Mouse (Mus musculus) regulatory T cell (primary cell): ENCODE measurements around the gene Tmeff1.

ENCODE experiments used
- in situ Hi-C: fragments of 300-600 bp; cut with MboI, MseI; formaldehyde crosslinking; loops from one replicate; pipeline ENCODE4 v1.15.1; 2025; ENCODE audit warnings: high pct_unique_total_duplicates

Tmeff1 gene

DNA sequence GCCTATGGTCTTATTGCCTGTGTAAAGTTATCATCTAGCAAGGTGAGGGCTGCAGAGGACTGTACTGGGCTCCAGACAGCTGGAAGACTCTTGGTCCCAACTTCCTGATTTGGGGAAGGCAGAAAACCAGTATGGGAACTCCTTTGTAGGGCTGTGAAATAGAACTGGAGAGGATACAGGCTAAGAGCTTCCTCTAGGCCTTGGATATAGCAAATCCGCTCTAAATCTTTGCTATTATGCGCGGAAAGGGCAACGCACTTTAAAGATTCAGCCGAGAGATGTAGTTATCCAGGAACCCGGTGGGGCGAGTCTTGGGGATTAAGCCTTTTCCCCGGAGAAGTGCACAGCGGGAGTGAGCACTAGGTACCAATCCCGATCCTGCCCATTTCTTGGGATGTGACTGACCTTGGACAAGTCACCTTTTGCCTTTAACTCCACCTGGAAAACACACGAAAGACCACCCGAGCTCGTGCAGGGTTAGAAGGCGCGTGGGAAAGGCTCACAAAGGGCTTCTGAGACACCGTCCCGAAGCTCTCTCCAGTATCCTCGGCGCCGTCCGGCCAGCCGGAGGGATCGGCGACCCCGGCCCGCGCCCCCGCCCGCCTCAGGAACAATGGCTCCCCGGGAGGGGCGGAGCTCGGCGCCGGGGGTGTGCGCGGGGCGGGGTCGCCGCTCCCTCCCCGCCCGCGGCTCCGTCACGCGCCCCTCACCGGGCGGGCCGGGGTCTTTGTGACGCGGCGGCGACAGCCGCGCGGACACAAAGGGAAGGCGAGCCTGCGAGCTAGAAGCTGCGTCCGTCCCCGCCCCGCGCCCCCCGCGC is at the start of gene Tmeff1:
Gene Tmeff1, plus strand, starts transcription at position 754 of the 820 bp plus-strand sequence.
- in situ Hi-C loops: no loop called here

DNA sequence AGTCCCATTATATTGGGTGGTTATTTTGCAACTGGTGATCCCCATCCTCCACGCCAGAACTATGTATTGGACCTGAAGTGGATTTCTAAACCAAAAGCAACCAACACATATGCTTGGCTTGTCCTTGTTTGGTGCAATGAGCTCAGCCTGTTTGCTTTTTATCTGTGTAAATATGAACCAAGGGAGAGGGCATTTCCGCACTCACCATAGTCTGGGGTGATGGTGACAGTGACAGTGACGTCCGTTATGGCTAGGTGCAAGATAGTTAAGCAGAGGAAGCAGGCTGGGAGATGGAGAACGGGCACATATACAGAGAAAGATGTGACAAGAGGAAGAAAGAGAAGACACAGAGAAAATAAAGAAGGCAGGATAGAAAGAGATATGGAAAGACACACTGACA is 48.7 kb upstream of the Tmeff1 start:
- in situ Hi-C loops: no loop called here

DNA sequence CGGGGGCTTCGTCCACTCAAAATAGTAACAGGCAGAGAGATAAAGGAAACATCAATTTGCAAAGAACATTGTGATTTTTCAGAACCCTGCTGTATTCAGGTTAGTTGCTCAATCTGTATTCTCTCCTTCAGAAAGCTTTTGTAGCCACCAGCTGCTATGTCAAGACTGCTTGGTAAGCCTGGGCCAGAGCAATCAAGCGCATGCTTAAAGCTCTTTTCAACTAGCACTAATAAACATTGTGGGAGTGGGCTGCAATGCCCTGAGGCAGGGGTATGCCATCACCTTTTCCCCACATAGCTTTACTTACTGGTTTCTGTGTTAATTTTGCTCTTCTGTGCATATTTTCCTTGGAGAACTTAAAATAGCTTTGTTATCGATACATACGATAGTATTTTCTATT is 48.0 kb upstream of the Tmeff1 start:
- in situ Hi-C loops: no loop called here

DNA sequence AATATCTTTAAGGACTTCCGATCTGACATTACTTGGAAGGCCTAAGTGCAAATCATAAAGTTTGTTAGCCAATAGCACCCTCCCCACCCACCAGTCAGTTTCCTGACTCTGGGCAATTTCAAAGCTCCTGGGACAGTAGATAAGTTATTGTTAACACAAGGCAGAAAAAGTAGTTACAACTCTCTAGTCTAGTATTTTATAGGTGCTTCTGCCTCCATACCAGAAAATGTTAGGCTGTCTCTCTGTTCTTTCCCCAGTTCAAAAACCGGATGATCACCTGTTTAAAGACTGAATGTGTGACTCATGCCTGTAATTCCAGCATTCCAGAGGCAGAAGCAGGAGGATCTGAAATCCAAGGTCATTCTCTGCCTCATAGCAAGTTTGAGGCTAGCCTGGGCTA is 46.4 kb upstream of the Tmeff1 start:
- in situ Hi-C loops: no loop called here

DNA sequence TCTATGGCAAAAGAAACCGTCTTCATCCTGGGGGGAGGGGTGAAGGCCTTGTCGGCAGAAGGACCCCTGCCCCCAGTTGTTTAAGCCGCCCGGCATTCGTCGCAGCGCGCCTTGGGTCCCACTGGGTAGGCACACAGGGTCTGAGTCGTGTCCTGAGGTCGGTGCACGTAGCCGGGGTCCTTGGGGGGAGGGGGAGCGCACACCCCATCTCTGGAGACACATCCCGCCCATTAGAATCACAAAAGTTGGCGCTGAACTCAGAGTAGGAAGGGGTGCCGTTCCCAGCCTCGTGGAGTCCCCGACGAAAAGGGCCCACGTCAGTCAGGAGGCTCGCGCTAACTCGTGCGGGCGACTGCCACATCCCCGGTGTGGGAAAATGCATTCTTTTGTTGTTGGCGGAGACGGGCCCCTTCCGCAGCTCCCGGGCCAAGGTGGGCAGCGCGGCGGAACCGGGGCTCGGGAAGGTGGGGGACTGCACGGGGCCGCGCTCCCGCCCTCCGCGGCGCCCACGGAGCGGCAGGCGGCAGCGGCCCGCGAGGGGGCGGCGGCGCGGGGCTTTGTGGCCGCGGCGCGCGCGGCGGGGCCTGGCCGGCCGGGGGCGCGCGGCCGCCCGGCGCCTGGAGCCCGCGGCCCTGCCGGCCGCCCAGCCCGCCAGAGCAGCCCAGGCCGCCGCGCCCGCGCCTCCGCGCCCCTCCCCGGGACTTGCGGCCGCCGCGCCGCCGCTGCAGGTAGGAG is 45.0 kb upstream of the Tmeff1 start, which contains the start of gene Msantd3:
Gene Msantd3, plus strand, starts transcription at position 95 of the 735 bp plus-strand sequence.
- in situ Hi-C loops: no loop called here

DNA sequence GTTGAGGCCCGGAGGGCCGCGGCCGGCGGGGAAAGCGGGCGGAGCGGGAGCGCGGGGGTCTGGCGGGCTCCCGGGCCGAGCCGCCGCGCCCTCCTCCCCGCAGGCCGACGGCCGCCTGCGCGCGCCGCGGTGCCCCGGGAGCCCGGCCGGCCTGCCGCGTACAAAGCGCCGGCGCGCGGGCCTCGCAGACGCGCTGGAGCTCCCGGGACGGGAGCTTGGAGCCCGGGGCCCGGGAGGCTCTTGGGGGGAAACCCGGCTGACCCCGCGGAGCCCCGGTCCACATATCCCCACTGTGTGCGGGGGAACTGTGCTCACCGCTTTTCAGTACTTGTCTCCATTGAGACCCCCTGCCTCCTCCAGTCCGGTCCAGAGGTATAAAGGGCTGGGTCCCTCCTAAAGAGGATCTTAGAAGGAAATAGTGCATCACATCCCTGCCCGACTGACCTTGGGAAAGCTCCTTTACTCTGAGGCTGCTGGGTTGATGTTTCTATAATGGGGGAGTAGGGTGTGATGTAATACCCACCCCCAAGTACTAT is 44.3 kb upstream of the Tmeff1 start:
- in situ Hi-C loops: no loop called here

DNA sequence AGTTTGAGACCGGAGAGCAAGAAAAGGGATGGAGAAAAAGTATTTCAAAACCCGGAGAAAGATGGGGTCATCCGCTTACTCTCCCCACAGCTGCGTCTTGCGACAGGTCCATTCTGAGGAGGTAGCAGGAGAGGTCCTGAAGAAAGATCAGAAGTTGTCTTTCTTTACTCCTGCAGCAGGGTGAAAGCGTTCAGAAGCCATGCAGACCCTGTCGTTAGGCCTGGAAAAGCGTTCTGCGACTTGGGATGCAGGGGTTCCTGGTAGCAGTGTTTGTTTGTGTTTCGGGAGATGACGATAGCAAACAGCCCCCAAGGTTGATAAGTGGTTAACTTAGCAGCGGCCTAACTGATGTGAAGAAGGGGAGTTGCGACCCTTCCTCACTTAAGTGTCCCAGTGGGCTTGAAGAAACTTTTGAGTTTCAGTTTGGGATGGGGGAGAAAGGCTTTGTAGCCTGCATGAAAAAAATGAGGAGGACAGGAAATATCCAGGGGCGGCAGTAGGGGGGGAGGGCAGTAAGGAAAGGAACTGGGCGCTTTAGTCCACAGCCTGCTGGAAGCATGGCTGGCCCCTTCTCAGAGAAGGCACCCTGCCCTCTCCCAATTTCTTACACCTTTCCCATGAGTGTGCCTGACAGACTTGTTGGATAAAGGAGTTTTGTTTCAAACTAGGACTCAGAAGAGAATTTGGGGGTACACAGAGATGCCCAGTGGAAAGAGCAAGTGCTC is 43.3 kb upstream of the Tmeff1 start:
- in situ Hi-C loops: no loop called here

DNA sequence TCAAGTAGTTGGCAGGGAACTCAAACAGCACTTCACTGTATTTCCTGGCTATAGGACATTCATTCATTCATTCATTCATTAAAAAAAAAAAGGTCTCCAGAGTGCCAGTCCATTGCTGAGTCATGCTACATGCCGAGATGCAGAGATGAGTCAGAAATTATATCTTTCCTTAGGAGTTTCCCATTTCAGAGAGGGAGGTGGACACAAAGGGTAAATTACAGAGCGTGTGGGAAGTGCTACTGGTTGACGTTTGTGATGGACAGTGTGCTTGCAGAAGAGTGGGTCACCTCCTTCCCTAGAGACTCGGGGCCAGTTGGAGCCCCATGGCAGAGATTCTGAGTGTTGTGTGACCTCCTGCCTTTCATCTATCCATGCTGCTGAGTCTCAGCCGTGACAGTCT is 42.6 kb upstream of the Tmeff1 start:
- in situ Hi-C loops: no loop called here

DNA sequence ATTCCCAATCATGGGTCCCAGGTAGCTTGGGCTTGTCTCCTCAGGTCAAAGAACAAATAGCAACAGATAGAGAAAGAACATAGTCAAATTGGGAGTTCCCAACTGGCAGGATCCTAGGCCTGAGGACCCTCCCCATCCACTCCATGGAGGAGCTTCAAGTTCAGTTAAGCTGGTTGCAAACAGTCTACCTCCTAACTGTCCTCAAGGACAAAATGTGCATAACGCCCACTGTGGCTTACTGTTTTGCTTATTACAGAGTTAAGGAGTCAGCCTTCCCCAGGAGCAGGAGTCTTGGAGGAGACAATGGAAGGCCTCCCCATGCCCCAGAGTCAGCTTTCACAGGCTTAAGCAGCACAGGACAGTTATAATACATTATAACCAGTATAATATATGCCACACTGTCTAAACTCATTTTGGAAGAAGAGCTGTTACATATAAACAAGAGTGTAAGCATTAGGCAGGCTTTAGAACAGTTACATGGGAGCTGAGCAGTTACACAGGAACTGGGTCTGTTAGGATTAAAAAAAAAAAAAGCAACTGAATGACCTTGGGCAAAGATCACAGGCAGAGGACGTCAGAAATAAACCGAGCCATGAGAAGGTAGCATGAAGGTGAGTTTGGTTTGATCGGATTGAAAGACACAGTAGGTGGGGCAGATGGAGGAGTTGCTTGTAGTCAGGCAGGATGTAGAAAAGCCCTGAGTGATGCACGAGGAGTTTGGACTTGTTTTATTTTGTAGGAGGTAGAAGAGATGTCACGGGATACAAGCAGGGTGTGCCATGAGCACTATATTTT is 41.7 kb upstream of the Tmeff1 start:
- in situ Hi-C loops: no loop called here

DNA sequence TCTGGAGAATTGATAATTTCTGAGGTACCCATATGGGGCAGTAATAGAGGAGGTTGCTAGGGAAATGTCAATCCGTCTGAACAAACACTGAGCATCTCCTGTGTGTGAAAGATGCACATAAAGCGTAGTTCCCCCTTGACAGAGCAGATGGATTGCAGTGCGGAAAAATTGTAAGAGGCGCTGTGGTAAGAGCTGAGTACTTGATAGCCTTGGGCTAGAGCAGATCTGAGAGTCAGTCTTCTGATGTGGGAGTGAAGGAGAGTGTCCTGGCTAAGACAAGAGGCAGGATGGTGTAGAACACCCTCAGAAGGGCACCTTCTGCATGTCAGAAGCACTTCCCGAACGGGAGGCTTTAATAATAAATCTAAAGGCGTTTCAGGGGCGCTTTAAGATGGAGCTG is 40.8 kb upstream of the Tmeff1 start:
- in situ Hi-C loops: no loop called here

DNA sequence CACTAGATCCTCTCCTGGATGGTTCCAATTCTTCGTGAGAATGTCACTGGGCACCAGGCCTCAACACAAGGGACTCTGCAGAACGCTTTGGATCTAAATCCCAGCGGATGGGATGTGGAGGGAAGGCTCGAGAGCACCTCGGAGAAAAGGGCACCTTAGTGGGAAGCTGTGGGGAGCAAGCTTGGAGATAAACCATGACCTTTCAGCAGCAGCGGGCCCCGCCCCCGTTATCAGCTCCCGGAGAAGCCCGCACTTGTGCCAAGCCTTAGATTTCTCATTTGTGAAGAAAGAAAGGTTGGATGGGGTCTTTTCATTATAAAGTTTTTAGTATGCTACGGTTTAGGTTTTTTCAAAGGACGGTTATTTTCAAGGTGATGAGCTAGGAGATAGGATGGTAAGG is 39.0 kb upstream of the Tmeff1 start:
- in situ Hi-C loops: no loop called here

DNA sequence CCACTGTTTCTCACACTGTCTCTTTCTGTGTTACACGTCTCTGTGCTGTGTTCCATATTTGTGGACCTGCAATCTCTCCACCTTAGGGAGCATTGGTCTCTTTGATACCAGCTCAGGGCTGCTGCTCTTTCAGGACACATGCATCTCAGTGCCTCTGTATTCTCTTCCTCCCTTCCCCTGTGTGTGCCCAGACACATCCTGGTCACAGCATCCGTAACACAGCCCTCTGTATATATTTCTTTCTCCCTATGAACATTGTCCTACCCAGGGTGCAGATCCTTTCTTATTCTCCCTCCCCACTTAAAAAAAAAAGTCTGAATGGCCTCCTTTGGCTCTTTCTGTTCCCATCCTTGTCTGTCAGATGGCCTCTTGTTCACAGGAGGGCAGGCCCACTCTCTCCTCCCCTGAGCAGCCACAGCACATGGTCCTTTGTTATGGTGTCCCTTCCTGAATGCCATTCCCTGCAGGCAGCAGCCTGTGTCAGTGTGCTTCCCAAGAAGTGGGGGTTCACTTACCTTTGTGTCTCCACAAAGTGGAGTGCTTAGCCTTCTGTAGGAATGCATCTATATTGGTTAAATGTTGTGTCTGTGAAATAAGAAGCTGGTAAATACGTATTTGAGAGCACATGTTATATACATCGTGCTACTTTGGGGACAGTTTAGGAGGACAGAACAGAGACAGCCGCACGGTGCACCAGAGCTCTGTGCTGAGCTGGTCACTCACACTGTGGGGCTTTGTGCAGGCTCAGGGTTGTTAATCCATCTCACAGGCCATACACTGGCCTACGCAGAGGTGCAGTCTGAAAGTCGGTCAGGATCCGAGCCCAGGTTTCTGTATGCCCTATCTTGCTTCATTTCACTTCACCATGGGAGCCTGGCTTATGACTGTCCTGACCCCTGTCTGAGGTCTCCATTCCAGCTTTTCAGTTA is 38.1 kb upstream of the Tmeff1 start:
- in situ Hi-C loops: no loop called here

DNA sequence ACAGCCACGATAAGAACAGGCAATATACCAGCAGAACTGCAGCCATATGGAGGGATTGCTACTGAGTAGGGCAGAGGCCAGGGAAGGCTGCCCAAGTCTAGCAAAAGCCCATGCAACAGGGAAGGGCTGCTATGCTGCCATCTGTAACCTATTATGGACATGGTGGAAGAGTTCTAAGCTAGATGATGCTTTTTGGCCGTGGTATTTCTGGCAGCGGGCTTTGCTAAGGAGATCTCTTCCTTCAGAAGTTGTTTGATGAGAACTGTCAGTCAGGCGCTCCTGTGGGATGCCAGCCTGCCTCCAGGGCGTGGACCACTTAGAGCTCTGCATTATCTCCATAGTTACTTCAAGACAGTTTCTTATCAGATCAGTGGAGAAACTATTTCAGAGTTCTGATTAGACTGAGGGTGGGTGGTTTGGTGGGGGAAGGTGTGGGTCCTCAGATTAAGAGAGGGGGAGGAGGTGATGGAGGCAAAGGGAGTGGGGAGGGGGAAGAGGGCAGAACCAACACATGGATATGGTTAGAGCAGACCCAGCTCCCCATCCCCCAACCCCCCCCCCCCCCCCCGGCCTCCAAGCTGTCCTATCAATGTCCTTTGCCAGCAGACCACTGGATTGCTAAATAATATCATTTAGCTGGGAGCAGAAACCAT is 36.5 kb upstream of the Tmeff1 start:
- in situ Hi-C loops: no loop called here

DNA sequence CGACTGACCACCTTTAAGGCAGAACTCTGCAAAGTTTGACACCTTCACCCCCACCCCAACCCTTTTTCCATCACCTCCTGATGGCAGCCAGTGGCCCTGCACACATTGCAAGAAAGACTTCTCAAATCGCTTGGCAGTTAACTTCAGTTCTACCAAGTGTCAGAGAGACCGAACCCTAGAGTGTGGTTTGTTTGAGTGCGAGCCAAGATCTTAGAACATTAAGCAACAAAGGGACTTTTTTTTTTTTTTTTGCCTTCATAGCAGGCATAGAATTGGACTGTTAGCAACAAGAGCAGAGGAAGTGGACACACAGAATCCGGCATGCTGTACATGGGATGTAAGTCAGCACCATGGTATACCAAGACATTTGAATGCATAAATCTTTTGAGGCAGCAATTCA is 35.3 kb upstream of the Tmeff1 start:
- in situ Hi-C loops: no loop called here

DNA sequence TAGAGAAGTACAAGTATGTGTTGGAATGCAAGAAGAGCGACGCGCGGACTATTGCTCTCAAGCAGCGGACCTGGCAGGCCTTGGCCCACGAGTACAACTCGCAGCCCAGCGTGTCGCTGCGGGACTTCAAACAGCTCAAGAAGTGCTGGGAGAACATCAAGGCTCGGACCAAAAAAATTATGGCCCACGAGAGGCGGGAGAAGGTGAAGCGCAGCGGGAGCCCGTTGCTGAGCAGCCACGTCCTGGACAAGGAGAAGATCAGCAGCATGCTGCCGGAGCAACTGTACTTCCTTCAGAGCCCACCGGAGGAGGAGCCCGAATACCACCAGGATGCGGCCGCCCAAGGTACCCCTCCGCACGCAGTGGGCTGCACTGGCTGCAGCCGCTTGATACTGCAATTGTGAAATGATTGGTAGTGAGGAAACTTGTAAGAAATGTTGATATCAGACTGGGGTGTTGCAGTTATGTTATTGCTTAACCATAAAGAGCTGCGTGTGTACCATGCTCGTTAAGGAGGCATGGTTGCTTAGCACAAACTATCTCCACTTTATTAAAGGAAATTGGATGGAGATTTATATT is 32.4 kb upstream of the Tmeff1 start:
- in situ Hi-C loops: no loop called here

DNA sequence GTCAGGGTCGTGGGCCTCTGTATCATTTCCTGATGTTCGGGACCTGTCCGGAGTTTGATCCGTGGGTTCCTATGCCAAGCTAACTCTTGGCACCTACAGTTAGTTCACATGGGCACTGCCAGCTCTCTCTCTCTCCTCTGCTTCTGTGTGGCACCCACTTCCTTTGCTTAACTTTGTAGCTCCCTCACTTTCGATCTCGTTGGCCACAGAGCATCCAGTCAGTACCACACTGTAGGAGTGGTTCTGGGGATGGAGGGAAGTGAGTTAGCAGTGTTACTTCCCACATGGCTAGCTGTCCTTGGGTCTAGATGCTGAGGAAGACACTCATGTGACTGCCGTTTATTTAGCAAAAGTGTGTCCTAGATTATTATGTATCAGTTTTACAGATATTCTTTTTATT is 30.8 kb upstream of the Tmeff1 start:
- in situ Hi-C loops: no loop called here

DNA sequence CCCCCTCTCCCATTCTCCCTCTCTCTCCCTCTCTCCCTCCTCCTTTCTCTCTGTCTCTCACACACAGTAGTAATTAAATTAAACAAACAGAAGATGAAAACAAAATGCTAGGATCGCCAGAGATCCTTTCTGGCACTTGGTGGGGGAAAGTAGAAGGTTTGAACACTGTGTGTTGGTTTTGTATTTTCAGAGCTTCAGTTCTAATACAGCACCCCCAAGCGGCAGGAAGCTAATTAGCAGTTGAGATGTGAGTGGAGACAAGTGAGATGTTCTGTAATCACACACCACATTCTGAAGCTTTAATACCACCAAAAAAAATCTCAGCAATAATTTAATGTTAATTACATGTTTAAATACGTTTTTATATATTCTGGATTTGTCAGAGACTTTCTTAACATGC is 29.2 kb upstream of the Tmeff1 start:
- in situ Hi-C loops: no loop called here

DNA sequence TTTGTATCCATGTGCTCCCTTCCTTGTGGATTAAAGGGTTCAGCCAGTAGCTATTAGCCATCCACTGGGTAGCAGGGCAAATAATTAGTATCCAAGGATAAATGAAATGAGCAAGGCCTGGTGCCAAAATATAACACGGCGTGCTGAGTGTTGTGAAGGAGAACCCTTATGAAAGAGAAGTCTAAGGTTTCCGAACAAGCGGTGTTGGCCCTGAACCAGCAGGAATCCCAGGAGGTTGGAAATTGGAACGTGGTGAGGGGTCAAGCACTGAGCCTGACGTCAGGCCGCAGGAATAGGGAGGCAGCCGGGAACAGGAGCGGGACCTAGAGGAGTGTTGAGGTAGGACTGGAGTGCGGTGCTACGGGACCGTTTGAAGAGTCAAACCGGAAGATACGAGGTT is 25.3 kb upstream of the Tmeff1 start:
- in situ Hi-C loops: no loop called here

DNA sequence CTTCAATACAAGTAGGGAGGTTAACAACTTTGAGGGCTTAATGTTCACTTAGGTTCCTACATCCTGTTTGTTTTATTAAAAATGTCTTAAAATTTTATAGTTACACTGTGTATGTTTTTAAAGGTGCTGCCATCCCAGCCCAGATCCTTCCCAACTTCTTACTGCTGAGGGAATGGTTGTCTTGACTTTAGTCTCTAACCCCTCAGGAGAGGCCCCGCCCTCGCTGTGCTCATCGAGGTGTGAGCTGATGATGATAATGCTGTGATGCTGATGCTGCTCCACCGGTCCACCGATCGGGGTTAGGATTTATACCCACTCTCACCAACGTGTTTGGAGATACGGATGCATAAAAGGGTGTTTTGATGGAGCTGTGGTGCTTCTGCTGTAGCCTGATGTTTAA is 23.1 kb upstream of the Tmeff1 start:
- in situ Hi-C loops: no loop called here
